Mouse (Mus musculus) ovary, postnatal 36 days (tissue): ENCODE measurements around the gene Gm10309.

Source experiments
- DNase-seq: peaks from one replicate; pipeline ENCODE4 v3.0.0; 2022; ENCODE audit warnings: low spot score, mixed read lengths

Gm10309 gene

DNA sequence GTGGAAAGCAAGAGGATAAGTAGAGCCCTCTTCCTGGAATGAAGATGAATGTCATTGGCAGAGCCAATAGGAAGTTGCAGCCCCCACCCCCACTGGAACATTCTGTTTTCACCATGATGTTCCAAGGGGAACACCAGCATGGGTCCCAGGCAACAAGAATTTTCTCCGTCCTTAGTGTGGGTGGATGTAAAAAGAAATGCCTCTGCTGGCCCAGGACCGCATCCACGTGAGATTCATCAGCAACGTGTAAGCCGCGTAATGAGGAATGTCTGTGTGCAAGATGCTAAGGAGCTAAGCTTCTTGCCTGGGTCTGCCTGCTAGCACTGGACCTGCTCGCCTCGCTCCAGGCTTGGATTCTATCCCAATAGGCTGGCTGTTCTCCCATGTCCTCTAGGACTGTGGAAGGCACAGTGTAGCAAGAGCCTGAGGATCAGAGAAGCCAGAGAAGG lies at the start of gene Gm10309:
TSS of gene Gm10309 (minus strand) at position 50 of the 449 bp plus-strand sequence.
- DNase-seq: peak; percentile 23

GRCm38 (mm10) chr17:86551995-86552394 lies 47.0 kb upstream of the Gm10309 start:
- no peak for DNase-seq

DNA sequence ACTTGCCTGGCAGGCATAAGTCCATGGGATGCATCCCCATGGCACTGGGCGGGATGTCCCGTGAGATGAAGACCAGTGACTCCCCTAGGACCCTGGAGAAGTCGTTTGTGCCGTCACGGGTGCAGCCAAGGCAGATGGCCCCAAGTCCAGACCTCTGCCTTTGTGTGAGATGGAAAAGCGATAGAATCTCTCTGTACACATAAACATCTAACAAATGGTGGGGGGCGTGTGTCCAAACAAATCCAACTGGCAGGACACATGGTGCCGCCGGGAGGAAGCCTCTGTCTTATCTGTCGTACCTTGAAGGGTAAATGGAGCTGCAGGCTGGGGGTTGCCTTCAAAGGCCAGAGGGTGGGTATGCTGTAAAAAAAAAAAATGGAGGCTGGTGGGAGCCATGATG lies 46.5 kb upstream of the Gm10309 start:
- DNase-seq: no peak

- DNase-seq: no peak
Observed at GRCm38 (mm10) chr17:86549128-86549527, 44.1 kb upstream of the Gm10309 start.

DNA sequence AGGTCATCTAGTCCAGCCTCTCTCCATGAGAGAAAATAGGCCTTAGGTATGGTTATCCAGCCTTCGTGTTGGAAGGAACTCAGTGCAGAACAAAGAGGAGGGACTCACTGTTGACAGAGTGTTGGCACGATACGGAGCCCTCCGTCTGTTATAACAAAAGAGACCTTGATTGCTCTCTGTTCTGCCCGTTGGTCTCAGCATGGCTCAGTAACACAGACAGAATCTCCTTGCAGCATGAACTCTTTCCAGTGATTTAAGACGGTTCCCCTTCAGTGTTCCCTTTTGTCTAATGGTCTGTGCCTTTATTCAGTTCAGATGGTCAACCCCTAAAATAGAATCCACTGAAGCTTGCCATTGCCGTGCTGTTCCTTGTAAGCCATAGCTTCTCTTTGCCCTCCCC lies 41.5 kb upstream of the Gm10309 start:
- no peak for DNase-seq

DNA sequence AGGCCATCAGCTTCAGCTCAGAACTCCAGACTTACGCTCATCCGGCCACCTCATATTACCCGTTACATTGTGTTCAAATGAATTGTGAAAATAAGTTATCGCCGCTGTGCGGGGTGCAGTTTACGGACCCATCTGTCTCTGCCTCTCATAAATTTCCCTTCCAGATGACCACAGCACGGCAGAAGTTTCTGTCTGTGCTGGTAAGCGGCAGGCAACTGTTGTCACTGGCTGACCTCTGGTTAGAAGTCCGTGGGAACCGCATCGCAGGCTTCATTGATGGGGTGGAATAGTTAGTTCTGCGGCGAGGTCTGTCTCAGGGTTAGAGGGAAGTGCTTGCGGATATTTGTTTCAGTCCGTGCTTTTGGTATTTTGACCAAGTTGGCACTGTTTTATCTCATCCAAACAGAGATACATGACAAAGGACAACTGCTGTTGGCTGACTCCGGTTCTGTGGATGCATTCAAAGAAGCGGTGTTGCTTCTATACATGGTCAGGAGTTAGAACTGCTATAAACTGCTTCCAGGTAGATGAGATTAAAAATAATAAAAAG lies 34.9 kb upstream of the Gm10309 start:
- DNase-seq: no peak

GRCm38 (mm10) chr17:86535827-86536656 lies 31.0 kb upstream of the Gm10309 start:
- no peak for DNase-seq

DNA sequence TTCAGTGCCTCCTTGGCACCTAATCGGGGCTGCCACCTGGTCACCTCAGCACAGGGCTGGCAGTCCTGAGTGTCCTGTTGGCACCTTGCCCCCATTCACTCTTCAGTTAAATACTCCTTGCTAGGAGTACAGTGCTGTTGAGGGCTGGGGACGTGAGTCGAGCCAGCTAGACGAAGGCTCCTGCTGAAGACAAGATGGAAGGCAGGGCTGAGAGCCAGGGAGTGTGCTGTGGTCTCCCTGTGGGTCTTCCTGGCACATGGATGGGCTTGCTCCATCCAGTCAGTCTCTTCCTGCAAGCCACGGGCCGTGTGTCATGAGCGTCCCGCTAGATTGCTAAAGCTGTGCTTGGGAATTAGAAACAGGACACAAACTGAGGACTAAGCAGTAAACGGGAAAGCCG lies 30.1 kb upstream of the Gm10309 start:
- DNase-seq: no peak

- no peak for DNase-seq
Observed at GRCm38 (mm10) chr17:86533549-86533851, 28.5 kb upstream of the Gm10309 start.

GRCm38 (mm10) chr17:86532783-86533548 lies 27.9 kb upstream of the Gm10309 start:
- DNase-seq: no peak

- DNase-seq: no peak
Observed at GRCm38 (mm10) chr17:86531231-86531630, 26.2 kb upstream of the Gm10309 start.

DNA sequence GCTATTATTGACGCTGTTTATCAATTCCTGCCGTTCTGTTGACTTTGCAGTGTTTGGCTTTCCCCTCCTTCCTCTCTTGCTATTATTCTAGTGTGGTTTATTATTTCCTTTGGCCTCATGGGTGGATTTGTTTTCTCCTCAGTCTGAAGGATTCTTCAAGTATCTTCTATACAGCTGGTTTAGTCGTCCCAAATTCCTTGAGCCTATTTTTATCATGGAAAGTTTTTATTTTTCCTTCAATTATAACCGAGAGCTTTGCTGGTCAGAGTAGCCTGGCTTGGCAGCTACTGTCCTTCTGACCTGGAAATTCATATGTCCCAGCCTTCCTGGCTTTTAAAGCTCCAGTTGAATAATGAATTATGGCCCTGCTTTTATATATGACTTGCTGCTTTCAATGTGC lies 24.4 kb upstream of the Gm10309 start:
- DNase-seq: no peak

- DNase-seq: no peak
Observed at GRCm38 (mm10) chr17:86529003-86529402, 24.0 kb upstream of the Gm10309 start.

DNA sequence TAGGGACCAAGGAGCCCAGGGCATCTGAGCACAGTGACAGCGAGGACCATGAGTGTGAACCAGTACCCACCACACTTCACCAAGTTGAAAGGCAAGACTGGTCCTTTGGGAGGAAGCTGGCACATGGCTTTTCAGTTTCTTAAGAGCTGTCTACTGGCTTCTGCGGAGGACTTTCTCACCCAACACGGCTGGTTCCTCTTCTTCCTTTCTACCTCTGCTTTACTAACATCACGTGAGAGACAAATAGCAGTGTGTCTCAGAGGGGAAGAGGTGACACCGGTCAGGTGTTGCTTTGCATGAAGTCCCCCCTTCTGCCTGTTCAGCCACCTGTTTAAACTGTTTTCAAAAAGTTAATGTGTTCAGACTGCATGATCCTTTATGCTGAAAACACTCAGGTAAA lies 22.3 kb upstream of the Gm10309 start:
- no peak for DNase-seq

DNA sequence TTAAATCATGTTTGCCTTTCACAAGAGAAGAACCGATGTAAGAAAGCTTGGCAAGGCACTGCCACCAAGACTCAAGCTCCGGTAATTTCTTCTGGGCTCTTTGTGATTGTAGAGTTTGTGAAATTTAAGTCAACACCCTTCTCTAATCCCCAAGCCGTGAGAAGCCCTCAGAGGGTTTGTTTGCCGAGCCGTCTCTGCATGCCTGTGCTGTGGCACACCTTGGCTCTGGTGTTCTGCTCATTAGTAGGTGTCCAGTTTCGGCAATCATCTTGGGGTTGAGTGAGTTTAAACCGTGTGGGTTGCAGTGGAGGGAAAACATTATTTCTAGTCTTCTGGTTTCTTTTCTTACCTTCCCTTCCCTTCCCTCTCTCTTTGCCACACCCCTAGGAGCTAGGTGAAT lies 21.0 kb upstream of the Gm10309 start:
- no peak for DNase-seq

- DNase-seq: no peak
Observed at GRCm38 (mm10) chr17:86525075-86525474, 20.0 kb upstream of the Gm10309 start.

- DNase-seq: no peak
Observed at GRCm38 (mm10) chr17:86523843-86524242, 18.8 kb upstream of the Gm10309 start.

GRCm38 (mm10) chr17:86523374-86523773 lies 18.3 kb upstream of the Gm10309 start:
- no peak for DNase-seq

- DNase-seq: no peak
Observed at GRCm38 (mm10) chr17:86522649-86523048, 17.6 kb upstream of the Gm10309 start.

DNA sequence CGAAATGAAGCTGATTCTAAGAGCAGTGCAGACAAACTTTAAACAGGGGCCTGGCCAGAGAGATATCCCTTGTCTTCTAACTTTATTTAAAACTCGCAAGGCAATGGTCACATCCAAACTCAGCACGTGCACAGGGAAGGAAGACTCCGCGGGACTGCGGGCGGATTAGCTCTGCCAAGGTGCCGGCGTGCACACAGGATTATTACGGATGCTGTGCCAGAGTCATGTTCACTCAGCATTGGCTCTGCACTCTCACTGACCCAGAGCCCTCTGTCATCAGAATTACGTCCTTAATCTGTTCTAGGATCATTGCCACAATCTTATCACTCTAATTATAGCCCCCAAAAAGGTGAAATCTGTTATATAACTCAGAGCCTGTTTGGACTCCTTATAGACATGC lies 16.2 kb upstream of the Gm10309 start:
- no peak for DNase-seq

DNA sequence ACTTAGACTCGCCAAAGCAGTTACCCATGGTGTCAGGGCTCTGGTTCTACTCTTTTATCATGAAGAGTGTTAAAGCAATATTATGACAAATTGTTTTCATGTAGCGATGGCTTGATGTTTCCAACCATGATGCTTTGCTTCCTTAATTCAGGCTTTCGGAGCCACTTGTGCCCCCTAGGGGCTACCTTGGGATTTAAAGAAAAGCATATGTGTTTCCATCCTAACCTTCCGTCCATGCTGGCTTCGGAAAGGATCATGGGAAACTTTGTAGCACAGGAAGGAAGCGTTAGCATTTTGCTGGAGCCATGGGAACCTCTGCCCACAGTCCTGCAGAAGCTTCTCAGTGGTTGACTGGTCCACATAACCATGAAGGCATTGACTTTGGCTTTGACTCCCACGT lies 13.6 kb upstream of the Gm10309 start:
- DNase-seq: no peak

- DNase-seq: no peak
Observed at GRCm38 (mm10) chr17:86516630-86517029, 11.6 kb upstream of the Gm10309 start.

- DNase-seq: no peak
Observed at GRCm38 (mm10) chr17:86514974-86515620, 10.1 kb upstream of the Gm10309 start.
